Mouse (Mus musculus): ENCODE measurements around the gene Arhgap24.

Gene Arhgap24

DNA sequence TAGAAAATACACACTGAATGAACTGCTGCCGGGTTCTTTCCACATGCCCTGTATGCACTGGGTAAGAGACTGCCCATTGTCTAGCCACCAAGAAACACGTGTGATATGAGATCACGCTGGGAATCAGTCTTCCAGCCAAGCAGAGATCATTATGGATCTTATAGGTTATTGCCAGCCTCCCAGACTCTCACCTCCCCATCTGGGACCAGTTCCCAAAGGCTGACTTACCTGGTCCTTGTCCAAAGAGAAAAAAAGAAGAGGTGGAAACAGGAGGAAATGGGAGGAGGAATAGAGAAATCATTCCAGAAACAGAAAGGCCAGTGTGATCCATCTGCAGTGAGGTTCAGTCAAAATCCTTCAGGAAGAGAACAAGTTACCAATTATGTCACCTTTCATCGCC lies 189.0 kb downstream of the Arhgap24 start:
- no peak for DNase-seq (ENCODE audit: low spot score in 2 of 2)

DNA sequence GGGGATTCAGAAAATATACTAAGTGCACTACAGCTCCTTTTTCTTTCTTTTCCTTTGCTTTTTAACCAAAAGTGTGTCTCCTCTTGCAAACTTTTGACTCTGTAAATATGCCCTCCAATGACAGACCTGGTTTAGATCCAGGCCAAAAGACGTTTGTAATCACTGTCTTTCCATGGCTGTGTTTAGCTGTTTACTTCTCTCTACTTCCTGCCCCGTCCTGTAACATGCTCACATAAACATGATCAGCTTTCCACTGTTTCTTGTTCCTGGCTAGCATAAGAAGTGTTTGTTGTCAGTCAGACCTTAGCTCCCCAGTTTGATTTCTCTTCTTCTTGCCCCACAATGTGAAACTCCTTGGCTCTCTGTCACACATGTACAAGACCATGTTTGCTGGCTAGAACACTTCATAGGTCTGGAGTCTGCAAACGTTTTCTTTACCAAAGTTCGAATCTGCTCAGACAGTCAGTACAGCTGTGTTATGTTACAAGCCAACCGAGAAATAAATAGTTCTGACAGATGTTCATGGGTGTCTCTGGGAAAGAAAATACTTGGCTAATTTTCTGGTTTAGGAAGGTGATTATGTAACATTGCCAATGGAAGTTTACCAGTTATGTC lies 189.6 kb downstream of the Arhgap24 start:
- DNase-seq (ENCODE audit: low spot score in 2 of 2) = no peak

DNA sequence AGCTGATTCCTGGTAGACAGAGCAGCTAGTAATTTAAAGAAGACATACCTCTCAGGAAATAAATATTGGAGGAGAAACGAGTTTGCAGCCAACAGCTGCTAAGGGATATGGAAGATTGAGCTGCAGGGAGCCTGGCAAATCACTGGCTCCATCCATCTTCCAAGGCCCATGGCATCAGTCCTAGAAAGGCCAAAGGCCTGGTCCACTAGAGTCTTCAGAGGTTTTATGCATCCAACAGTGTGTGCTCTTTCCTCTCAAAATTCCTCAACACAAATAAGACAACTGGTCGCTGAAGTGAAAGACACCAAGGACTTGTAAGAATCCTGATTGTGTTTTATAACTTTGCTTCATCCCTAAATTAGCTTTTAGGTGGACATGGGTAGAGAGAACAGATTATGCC lies 194.1 kb downstream of the Arhgap24 start:
- DNase-seq (ENCODE audit: low spot score in 2 of 2) = no peak

DNA sequence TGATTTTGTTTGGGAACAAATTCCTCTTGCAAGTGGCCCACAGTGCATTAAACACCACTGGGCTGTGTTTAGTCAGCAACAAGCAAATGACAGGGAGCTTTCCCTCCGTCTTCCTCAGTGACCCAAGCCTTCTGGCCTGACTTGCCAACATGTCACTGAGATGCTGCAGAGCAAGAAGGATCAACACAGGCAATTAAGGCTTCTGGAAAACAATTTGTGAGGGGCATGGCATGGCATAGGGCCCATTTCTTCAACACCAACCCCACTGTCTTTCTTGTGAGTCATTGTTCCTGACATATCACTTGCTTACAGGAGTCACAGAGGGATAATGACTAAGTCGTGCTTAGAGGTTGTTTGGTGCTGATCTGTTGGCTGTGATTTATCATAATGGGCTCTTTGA lies 196.0 kb downstream of the Arhgap24 start:
- no peak for DNase-seq (ENCODE audit: low spot score in 2 of 2)

DNA sequence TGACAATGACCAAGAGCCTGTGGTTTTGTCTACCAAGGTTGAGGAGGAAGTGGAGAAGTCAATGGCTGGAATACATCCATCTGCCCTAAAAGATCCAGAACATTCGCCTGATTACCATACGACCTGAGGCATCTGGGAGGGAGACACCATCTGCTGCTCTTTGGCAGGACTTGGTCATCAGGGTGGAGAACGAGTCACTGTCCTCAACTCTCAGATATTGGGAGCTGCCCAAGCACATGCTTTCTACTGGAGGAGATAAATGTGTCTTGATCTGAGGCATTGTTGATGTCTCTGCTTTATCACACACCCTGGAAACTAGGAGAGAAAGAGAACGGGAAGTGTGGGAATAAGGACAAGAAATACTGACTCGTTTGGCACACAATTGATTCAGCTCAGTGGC lies 206.5 kb downstream of the Arhgap24 start:
- DNase-seq (ENCODE audit: low spot score in 2 of 2) = no peak

DNA sequence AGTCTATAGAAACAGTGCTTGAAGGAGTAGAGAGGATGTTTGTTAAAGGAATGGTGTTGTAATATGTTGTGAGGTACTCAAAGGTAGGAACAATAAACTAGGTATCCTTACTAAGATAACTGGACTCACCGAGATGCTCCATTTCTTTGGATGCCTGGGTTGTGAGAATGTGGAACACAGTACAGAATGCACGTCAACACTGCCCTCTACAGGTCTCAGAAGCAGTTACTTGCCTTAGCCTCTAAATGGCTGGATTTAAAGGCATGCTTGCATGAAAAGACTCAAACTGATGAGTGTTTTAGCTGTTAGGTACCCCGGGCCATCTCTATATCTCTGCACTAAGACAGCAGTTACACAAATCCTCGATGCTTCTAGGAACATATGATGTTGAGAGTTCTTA lies 211.3 kb downstream of the Arhgap24 start:
- DNase-seq (ENCODE audit: low spot score in 2 of 2) = peak; percentile 26 to 34

DNA sequence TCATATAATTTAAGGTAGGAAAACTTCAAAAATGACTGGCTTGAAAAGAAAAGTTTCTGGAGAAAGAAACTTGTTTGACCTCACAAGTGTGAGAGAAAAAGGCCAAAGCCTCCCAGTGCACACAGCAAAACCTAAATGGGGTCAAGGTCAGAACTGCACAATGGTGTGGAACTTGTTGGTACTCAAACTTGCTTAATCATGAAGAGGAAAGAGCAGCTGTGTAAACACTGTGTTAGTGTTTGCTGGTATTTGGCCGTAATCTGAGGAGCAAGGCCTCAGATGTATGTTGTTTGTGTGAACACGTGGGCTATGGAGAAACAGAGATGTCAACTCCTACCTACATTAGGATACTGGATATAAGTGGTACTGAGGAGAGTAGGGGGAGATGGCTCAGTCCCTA lies 212.0 kb downstream of the Arhgap24 start:
- DNase-seq (ENCODE audit: low spot score in 2 of 2) = no peak

DNA sequence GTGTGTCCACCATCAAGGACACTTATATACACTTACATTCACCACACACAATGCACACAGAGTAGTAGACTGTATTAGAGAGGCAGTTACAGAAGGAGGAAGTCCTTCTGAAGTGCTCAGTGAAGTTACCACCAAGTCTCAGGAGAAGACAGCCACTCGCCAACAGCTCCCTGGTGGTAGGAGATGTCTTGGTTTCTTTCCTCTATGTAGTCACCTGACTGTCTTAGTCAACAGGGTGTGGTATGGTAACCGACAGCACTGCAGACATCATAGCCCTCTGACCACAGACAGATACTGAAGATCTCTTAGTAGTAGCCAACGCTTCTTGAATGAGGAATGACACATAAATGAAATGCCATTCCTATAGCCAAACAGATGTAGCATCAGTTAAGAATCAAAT lies 212.7 kb downstream of the Arhgap24 start:
- DNase-seq (ENCODE audit: low spot score in 2 of 2) = no peak

DNA sequence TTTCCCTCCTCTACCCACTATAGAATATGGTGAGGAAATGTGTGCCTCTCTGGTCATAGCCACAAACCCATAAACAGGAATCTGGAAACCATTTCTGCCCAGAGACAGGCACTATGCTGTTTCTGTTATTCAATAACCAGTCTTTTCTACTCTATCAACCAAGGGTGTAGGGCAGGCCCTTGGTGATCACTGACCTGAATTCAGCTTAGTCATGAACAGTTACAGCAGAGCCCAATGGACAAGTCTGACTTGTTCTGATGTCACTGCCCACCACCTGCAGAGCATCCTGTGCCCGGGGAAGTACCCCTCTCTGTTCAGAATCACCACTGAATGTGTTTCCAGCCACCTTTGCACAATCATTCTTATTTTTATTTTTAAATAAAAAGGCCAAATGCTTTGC lies 216.6 kb downstream of the Arhgap24 start:
- DNase-seq (ENCODE audit: low spot score in 2 of 2) = no peak

DNA sequence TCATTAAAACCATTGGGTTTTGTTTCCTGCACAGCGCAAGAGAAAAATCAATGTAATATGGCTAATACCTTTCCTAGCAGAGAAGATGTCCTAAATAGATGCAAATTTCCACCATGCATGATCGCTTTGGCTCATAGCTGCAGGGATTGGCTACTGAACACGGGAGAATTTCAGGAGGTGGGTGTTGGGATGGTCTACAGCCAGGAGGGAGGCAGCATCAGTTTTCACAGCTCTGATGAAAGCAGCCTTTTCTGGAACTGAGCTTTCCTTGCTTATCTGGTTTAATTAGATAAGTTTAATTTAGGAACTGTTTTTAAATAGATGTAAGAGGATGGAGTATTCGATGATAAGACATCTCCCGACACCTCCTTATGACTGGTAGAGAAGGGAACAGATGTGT lies 217.2 kb downstream of the Arhgap24 start:
- DNase-seq (ENCODE audit: low spot score in 2 of 2) = no peak

DNA sequence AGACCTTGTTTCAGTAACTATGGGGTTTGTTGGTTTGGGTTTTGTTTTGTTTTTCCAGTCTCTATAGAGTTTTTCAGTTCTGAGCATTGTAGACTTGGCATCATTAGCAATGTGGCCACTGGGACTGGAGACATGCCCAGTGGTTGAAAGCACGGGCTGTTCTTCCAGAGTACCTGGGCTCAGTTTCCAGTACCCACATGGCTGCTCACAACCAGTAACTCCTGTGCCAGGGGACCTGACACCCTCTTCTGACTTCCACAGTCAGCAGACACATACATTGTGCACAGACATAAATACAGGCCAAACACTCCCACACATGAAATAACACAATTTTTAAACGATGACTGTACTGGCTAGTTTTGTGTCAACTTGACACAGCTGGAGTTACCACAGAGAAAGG lies 217.7 kb downstream of the Arhgap24 start:
- DNase-seq (ENCODE audit: low spot score in 2 of 2) = no peak

DNA sequence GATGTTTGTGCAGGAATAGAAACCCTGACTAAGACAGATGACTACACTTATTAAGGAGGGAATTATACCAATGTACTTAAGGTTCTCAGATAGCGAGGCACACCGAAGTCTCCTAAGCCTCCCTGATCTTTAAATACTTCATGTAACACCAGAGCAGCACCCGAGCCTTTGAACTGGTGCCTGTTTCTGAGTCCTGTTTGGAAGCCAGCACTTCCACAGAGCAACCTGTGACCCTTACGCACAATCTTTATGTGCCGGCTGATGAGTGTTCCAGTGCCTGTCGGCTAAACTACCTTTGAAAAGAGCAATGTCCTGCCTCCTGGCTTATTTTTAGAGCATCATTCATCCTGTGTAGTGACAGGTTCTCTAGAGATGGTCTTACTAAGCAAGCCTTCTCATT lies 221.4 kb downstream of the Arhgap24 start:
- DNase-seq (ENCODE audit: low spot score in 2 of 2) = no peak

DNA sequence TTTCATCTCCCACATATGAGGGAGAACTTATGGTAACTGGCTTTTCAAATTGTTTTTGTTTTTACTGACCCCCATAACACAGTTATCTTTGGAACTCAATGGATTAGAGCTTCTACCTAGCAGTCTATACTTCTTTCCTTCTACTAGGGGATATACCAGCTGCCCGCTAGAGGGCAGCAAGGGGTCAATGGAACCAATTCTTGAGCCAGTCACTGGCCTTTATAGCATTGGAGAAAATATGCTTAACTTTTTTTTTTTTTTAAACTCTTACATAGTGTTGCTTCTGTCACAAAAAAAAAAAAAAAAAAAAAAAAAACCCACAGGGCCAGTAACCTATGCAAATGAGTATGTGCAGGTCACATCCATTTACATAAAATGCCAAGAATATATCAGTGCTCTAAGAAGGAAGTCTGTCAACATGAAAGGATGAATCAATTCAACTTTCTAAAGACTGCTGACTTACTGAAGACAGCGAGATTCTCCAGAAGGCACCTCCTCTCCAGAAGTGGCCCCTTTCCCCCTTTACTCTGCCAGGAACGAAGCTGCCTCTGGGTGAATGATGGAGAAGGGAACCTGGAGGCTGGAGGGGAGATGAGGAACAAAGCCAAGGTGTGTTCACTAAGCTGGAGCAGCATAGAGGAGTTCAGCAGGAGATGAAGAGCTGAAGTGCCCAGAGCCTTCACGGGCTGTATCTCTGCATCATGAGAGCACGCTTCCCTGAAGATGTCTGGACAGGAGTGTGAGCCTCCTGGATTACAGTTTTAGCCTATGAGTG lies 222.3 kb downstream of the Arhgap24 start:
- DNase-seq (ENCODE audit: low spot score in 2 of 2) = peak; percentile 28 to 33

DNA sequence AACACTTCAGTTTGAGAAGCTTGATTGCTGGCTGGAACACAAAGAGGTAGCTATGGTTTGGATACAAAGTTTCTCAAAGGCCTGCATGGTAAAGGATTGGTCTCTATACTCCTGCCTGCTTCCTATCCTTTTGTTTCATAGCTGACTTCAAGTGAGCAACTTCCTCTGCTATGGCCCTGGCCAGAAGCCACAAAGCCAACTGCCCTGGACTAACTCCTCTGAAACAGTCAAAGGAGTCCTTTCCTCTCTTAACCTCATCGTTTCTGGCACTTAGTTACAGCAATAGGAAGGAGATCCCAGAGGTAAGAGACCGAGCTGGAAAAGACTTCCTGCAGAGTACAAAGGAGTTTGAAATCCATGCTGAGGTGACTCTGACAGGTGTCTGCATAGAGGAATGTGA lies 224.0 kb downstream of the Arhgap24 start:
- no peak for DNase-seq (ENCODE audit: low spot score in 2 of 2)

DNA sequence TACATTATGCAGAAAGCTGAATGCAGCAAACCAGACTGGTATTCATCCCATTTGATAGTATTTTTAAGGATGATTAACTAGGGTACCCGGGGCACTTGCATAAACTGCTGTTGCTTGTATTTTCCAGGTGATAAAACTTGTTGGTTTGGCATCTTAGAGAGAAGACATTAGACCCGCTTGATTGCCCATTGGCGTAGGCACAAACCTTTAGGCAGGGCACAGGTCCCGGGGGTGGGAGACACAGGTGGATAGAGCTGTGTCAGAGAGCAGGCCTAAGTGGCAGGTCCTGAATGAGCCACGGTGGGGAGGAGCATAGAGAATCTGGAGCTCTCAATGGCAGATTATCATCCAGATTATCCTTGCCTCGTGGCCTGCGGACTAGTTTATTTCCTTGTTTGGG lies 229.1 kb downstream of the Arhgap24 start:
- no peak for DNase-seq (ENCODE audit: low spot score in 2 of 2)

DNA sequence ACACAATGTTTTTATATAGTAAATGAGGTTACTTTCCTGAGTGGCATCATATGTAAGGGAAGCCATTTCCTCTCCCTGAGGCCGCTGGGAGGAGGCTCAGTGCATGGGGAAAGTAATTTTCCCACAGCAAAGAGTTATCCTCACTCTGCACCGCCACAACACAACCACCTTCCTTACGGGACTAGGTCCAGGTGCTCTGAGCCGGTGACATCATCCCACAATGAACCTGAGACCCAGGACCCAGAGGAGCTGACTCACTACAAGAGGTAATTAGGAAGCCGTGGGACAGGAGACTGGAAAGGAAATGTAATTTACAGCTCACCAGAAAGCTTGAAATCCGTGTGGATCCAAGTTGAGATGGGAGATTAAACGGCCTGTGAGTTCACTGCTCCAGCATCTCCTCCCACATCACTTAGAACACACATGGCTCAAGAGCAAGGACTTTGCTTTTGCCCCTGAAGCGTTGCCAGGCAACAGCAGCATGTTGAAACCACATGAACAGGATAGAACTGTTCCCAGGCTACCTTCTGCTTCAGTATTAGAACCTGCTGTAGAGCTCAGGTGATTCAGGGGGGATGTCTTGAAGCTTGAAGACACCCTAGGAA lies 238.3 kb downstream of the Arhgap24 start:
- DNase-seq (ENCODE audit: low spot score in 2 of 2) = no peak

DNA sequence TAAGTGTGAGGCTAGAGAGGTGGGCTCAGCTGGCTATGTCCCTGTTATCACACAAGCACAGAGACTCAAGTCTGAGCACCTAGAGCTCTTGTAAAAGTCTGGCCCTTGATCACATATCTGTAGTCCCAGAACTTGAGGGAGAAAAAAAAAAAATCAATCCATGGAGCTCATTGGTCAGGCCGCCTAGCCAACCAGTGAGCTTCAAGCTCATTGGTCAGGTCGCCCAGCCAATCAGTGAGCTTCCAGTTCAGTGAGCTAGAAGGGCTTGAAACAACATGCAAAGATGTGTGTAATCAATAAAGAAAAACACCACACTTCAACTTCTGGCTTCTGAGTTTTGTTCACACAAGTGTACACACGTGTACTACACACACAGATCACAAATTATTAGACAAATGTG lies 242.4 kb downstream of the Arhgap24 start:
- DNase-seq (ENCODE audit: low spot score in 2 of 2) = no peak

DNA sequence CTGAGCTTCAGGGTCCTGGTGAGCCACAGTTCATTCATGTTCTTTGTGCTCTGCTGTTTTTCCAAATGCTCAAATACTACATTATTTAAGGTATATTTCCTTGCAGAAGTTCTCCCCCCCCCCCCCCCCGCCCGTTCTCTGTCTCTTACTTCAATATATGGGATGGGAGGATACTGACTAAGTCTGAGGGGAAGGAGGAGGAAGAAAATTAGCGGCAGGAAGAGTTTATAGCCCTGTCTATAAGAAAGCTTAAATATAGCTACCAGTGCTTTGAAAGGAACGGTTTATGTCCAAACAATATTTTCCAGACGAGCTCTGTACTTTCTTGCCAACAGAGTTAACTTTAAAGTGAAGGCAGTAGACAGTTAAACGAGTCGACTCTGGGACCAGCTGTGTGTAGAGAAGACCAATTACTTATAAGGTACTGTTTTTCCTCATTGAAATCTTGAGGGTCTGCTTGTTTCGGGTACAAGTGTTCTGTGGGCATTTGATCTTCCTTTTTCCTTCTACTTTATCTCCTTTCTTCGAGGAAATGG lies 243.7 kb downstream of the Arhgap24 start:
- no peak for DNase-seq (ENCODE audit: low spot score in 2 of 2)

DNA sequence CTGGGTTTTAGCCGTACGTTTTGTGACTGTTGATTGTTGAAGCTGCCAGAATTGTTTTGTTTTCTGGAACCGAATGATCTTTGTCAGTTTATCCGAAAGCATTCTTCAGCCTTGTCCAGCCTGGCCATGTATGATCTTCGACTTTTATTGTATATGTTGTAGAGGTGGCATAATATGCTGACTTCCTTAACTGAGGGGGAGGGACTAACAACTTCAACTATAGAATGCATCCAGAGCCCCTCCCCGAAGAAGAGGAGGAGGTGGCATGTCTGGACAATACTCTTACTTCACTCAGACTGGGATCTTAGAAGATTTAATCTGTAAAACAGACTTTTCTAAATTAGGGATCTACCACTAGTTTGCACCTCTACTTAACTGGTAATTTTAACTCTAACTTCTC lies 244.2 kb downstream of the Arhgap24 start:
- DNase-seq (ENCODE audit: low spot score in 2 of 2) = no peak

DNA sequence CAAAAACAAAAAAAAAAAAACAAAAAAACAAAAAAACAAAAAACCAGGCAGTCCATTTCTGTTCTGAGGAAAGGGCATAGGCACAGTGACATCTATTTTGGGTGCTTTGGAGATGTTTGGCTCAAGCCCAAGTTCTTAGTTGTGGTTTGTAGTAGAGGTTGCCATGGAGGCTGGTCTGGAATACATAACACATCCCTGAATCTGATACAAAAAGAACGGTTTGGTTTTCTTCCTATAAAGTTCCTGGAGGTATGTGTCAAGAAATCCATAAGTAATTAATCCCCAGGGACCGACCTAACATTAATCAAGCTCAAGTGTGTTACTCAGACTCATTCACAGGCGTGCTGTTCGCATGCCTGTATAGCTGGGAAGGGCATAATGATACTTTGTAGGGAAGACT lies 245.8 kb downstream of the Arhgap24 start:
- no peak for DNase-seq (ENCODE audit: low spot score in 2 of 2)

DNA sequence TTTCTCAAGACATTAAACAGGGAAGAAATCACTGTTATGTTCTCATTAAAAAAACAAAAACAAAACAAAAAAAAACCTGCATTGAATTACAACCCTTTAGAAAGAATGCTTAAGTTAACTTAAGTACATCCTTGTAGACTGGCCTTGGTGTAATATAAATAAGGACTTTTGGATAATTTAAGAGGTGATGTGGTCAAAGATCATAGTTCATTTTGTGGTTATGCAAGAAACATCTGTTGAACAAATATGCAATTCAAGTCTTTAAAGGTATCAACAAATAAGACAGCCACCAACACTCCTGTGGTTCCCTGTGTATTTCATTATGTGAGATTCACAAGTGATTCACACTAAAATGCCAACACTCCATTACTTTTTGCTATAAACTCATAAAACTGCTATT lies 247.3 kb downstream of the Arhgap24 start:
- DNase-seq (ENCODE audit: low spot score in 2 of 2) = no peak

DNA sequence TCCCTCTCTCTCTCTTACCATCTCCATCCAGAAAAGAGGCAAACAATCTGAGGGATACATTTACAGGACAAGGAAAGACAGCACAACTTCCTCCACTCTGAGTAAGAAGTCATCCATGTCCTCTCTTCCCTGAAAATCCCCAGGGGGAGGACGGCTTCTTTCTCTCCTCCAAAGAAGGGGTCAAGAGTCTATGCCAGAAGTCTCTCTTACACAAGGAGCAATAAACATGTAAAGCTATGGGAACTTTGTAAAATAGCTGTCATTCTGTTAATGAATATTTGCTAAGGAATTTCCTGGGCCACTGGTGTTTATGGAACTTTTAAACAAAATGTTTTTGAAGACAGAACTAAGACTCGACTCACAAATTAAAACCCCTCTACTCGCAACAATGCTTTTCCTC lies 248.3 kb downstream of the Arhgap24 start:
- no peak for DNase-seq (ENCODE audit: low spot score in 2 of 2)

DNA sequence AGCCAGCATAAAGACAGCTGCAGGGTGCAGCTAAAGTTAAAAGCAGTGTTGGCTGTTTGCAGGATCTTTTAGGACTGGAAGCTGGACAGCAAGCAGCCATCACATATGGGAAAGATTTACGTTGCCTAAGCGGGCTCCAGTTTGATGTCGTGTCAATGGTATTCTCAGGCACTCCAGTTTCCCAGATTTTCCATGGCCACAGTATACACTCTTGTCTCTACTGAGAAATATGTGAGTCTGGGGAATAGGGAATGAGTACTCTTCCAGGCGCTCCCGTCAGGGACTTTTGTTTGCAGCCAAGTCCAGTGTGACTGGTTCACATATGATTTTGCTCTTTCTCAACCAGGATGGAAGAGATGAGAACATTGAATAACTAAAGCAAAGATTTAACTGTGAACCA lies 254.9 kb downstream of the Arhgap24 start:
- DNase-seq (ENCODE audit: low spot score in 2 of 2) = no peak

Measured in urinary bladder, adult 18-20 months (tissue).